Mouse (Mus musculus) ES-Bruce4 (cell line): ENCODE results near the gene Upk1b.

ENCODE experiments used
- CTCF ChIP-seq: IDR thresholded peaks from one replicate; pipeline ENCODE4 v1.8.1; 2011; ENCODE audit warnings: low read depth, low read length
- EP300 ChIP-seq: IDR thresholded peaks from 2 replicates; pipeline ENCODE4 v1.6.1; 2011; ENCODE audit warnings: low read depth, low read length; ENCODE audit not compliant: insufficient read depth
- POLR2A ChIP-seq: IDR thresholded peaks from one replicate; pipeline ENCODE4 v1.8.1; 2011; ENCODE audit warnings: low read length; ENCODE audit not compliant: insufficient read depth

DNA sequence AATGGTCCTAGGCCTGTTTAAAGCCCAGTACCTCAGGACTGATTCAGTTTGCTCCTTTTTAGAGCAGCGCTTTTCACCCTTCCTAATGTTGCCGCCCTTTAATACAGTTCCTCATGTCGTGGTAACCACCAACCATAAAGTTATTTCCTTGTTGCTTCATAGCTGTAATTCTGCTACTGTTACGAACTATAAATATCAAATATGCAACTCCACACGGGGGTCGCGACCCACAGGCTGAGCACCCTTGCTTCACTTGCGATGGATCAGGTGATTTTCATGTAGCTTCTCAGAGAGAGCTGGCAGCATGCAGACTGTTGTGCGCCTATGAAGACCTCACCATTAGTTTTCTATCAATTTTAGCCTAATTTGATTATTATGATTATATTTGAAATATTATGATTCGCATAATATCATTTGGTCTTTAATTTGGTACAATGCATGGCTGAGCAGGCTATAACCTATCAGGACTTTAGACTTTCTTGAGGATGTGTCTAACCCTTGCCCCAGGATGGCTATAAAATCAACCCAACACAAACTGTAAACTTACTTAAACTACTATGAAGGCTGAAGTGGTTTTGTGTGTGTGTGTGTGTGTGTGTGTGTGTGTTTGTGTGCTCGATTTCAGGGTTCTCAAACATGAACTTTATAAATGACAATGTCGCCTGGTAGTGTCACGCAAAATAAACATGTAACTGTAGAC is 58.8 kb downstream of the Upk1b start:
- TF ChIP-seq EP300 (no peak), POLR2A (no peak), CTCF (no peak)
